Mouse (Mus musculus): ENCODE data around the gene Serpina3f.
"Not testable (repeated sequence)": the region's sequence is repeated elsewhere in the genome, so short reads cannot be mapped to it uniquely, and the experiment has no call there.

Gene Serpina3f

DNA sequence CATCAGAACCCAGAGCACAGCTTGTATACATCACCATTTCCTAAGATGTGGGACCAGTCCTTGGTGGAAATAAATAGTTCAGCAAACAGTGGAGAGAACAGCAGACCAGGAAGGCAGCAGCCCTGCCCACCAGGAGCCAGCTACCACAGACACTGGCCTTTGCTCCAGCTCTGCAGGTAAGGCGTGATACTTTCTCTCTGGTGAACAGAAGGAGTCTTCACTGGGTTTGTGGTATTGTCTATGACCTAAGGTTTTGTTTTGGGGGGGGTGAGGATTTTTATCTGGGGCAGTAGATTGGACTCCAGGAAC is at the start of gene Serpina3f:
Gene Serpina3f, plus strand, starts transcription at position 100 of the 309 bp plus-strand sequence.
- no peak for DNase-seq (ENCODE audit: low spot score in 2 of 2)

DNA sequence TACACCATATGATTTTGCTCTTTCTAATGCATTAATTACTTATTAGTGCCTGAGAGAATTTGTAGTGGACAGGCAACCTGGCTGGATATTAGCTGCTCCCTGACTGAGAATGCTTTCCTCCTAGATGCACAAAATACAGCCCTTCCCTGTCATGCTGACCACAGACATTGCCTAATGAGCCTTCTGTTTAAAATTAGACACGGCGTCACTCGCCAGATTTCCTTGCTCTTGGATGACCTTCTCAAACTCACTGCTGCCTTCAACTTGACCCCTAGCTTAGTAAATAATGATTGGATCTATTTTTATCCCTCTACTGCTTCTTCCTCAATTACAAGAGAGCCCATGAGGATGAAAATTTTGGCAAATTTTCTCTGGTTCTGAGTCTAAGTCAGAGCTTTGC is 39.6 kb upstream of the Serpina3f start:
- DNase-seq (ENCODE audit: low spot score in 2 of 2): no peak

DNA sequence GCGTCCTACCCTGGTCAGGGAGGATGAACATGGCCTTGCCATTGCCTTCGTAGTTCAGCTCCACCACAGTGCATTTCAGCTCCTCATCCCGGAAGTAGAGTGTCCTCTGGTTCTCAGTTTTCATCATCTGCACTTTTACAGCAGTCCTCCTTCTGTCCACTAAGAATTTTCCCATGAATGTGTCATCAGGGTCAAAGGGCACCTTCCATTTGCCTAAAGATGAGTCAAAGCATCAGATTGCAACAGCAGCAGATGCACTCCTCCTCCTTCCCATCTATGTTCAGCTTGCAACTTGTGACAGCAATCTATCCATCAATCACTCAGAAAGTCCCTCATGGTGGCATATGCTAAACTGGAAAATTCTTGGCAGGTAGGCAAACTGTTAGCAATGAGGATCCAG is 38.7 kb upstream of the Serpina3f start:
- DNase-seq (ENCODE audit: low spot score in 2 of 2): no peak

DNA sequence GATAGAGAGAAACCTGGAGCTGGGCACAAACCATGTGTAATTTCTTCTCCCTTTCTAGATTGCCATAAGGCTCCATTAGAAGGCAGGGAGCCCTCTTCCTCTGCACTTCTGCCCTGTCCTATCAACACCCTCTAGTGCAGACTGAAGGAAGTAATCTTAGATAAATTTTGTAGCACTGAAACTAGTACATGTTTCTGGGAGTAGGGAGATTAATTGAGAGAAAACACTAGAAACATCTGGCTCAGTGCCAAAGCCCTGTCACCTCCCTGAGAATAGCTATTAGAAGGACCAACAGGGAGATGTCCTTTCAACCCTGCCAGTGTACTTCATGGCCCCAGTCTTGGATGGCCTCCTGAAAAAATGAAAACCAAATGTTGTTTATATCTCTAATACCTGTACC is 35.8 kb upstream of the Serpina3f start:
- DNase-seq (ENCODE audit: low spot score in 2 of 2): no peak

DNA sequence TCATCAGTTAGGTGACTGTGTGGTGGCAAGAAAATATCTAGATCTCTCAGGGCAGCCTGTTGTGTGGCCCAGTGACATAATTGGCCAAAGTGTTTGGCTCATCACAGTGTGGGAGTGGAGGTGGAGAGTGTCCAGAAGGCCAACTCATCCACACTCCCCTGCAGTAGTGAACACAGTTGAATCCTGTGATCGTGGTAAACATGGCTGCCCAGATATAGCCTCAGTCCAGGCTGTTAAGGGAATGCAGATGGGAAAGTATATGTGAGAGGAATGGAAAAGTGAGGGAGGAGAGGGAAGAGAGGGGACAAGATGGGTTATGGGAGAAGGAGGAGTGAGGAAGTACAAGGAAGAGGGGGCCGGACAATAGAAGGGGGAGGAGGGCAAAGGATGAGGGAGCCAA is 35.4 kb upstream of the Serpina3f start:
- no peak for DNase-seq (ENCODE audit: low spot score in 2 of 2)

DNA sequence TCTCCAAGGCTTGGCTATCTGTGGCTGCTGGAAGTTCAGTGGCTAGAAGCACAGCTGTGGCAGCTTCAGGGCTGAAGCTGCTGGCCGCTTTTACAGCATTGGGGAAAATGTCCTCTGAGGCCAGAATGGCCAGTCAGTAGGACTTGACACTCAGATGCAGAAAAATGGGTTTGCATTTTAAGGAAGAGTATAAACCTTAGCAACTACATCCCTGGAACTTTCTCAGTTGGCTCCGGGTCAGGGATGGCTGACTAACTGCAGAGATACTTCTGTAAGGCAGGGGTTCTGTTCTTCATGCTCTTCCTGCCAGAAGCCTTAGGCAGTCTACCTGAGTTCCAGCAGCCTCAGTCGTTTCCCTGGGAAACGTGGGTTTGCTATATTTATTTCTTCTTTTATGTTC is 29.3 kb upstream of the Serpina3f start:
- no peak for DNase-seq (ENCODE audit: low spot score in 2 of 2)

DNA sequence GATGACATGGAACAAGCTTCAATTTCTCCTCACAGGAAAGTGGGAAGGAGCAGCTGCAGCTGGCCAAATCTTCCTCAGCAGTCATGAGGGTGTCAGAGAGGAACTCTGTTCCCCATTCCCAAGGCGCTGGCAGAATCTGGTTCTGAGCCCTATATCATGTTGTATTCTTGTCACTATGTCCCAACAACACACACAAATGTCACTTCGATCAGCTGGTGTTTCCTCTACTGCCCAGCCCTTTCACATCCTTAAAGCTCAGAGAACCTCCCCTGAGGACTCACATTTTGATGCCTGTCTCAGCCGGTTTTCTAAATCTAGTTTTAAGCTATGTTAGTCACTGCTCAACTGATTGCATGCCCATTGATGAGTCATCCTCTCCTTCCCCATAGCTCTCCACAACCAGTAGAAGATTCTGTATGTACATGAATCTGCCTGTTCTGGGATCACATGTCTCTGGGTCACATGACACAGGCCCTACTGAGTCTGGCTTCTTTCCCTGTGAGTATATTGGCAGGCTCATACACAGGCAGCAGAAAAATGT is 28.2 kb upstream of the Serpina3f start:
- peak; percentile 10 to 20 for DNase-seq (ENCODE audit: low spot score in 2 of 2)

DNA sequence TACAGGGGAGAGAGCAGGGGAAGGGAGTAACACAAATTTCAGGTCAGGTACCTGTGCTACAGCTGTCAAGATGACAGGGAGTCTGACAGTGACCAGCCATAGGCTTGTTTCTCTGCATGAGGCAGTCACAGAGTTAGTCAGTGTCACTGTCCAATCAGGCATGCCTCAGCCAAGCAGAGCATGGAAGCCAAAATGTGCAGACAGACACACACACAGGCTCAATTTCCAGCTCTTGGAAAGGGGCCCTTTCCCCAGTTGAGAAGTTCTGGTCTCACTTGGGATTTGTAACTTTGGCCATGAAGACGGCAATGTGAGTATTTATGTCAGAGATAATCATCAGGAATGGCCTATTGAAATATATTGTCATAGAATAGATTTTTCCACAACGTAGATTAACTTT is 25.1 kb upstream of the Serpina3f start:
- no peak for DNase-seq (ENCODE audit: low spot score in 2 of 2)

DNA sequence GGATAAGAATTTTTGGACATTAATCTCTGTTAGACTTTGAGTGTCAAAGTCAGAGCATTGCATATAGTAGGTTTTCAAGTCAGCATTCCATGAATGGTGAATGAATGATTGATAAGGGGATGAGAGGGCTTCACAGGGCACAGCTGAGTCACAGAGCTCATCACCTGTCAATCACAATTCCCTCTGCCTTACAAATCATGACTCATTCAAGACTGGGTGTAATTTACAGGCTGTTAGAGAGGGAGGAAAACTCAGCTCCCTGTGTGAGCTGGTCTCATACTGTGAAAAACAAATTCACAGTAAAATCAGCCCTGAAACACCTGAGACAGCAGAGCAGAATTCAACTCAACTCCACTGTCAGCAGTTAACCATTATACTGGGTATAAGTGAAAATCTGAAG is 23.5 kb upstream of the Serpina3f start:
- DNase-seq (ENCODE audit: low spot score in 2 of 2): no peak

DNA sequence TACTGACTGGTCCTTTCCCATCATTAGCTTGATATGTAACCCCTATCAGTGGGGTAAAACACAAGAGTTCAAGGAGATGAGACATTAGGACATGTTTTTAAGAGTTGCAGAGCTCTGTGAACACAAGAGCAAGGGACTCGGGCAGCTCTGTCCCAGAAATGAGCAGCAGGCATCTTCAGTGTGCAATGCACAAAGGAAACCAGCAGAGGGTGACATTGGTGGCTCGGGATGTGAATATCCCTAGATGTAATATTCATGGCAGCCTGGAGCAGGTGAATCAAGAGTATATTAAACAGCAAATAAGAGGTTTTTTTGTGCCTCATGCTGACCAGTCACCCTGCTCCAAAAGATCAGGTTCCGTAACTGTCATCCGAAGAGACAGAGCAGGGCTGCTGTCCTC is 5.2 kb upstream of the Serpina3f start:
- no peak for DNase-seq (ENCODE audit: low spot score in 2 of 2)

DNA sequence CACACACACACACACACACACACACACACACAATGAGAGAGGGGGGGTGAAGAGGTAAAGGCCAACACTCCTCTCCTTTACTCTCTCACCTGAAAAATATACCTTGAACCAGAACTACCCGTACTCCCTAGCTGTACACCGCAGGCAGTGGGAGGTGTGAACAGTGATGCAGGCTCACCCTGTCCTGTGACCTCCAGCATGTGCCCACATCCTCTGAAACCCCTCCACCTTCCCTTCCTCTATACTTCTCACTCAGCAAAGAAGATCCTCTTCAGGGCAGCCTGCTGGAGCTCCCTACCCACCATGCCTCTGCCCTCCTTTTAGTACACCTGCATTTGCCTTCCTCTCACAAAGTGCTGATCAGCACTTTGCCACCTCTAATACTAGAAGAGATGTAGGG is 4.5 kb upstream of the Serpina3f start:
- no peak for DNase-seq (ENCODE audit: low spot score in 2 of 2)

DNA sequence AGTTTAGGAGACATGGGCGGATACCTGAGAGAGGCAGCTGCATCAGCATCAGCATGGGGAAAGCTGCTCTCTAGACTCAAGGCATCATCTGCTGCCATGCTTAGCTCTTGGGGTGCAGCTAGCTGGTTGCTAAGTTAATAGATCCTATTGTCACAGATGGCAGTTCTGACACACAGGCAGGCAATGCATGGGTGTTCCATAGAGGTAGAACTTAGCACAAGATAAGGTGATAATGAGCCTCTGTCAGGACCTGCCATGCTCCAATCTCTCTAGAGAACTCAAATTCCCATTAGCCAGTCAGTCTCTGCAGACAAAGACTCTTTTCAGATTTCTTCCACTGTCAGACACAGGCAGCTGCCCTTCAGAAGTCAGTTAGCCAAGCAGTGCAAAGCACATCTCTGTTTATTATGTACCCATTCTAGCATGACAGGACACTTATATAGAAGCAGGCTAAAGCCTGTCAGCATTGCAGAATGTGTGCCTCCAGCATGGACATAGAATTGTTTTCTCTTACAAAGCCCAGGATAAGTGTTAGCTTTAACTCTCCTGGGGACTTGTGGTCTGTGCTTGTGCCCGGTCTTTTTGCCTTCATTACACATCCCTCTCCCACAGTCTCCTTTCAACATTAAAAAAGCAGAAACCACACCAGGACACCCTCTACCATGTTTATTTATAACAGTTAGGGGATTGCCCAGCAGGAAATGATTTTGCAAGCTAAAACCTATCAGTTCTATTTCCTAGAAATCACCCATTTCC is 477 bp upstream of the Serpina3f start:
- DNase-seq (ENCODE audit: low spot score in 2 of 2): peak in 1 of 2 experiments; percentile 19

DNA sequence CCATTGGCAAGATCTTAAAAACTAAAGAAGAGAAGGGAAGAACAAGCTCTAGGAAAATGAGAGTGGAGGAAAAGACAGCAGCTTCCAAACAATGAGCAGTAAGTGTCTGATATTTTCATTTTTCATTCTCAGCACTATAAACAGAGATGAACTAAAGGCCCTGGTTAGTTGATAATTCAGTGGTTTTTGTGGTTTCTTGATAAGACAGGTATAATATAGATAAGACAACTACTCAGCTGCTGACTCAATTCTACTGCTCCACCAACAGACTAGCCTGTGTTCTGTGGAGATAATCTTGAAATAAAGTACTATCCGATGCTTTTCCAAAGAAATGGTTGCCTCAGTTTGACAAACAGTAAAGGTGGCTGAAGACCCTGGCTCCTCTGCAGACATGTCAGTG is 905 bp downstream of the Serpina3f start:
- no peak for DNase-seq (ENCODE audit: low spot score in 2 of 2)

DNA sequence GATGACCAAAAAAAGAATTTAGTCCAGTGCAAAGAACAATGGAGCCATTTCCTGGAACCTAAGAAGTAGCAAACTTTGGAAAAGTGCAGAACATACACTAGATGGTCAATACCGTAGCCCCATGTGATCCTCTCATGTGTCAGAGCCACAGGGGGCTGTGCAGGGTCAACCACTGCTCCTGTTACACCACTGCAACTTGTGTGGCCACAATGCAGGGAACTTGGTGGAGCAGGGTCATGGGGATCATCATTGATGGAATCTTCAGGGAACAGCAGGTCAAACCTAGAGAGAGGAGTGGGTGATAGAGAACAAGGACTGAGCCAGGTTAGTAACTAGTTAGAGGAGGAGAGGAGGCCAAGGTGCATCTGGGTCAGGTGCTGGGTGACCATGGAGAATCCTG is 7.3 kb downstream of the Serpina3f start:
- DNase-seq (ENCODE audit: low spot score in 2 of 2): no peak

DNA sequence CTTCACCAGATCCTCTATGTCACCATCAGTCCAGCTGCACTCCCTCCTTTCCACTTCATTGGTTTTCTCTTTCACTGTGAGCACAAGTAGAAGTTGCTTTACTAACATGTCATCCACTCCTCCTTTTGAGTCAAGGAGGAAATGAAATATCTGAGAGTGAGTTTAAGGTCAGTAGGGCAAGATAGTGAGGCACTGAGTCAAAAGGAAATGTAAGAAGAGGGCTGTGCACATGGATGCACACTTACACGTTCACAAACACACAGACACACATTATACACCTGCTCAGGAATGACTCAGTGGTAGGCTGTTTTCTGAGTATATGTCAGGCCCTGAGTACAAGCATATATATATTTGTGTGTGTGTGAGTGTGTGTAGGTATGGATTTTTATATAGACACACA is 9.3 kb downstream of the Serpina3f start:
- DNase-seq (ENCODE audit: low spot score in 2 of 2): no peak

DNA sequence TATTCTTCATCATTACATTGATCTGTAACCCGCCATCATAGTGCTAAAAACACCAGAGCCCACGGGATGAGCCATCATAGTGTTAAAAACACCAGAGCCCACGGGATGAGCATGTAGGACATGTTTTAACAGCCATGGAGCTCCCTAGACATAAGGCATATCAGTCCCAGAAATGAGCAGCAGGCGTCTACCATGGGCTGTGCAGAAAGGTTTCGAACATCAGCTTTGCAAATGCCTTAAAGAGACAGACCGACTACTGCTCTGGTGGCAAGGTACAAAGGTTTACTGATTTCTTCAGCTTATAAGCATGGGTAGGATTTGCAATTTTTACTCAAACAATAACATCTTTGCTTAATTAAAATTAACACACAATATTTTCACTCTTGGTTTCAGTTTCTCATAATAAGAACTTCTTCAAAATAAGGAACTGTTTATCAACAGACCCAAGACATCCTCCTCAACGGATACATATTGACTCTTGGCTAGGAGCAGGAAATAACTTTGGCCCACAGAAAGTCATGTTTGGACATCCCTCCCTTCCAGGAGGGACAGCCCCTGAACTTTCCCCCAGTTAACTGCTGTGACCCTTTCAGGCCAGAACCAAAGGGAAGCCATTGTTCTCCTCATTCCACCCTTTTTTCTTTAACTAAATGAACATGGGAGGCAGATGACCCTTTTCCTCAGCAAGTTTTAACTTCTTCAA is 10.4 kb downstream of the Serpina3f start:
- no peak for DNase-seq (ENCODE audit: low spot score in 2 of 2)

DNA sequence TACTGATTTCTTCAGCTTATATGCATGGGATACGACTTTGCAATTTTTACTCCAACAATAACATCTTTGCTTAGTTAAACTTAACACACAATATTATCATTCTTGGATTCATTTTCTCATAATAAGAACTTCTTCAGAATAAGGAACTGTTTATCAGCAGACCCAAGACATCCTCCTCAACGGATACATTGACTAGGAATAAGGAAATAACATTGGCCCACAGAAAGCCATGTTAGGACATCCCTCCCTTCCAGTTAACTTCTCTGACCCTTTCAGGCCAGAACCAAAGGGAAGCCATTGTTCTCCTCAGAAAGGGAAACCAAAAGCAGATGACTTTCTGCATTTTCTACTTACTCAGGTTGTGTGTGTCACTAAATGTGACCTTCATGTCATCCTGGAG is 16.4 kb downstream of the Serpina3f start:
- no peak for DNase-seq (ENCODE audit: low spot score in 2 of 2)

DNA sequence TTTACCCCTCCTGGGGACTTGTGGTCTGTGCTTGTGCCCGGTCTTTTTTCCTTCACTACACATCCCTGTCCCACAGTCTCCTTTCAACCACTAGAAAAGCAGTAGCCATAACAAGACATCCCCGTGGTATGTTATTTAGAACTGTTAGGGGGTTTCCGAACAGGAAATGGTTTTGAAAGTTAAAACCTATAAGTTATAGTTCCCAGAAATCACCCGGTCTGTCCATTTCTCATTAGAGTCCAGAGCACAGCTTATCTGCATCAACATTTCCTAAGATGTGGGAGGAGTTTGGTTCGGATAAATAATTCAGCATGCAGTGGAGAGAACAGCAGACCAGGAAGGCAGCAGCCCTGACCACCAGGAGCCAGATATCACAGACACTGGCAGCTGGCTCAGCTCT is 21.6 kb downstream of the Serpina3f start, which contains the start of gene Serpina3g:
Gene Serpina3g, plus strand, starts transcription at position 331 of the 400 bp plus-strand sequence.
- DNase-seq (ENCODE audit: low spot score in 2 of 2): no peak

DNA sequence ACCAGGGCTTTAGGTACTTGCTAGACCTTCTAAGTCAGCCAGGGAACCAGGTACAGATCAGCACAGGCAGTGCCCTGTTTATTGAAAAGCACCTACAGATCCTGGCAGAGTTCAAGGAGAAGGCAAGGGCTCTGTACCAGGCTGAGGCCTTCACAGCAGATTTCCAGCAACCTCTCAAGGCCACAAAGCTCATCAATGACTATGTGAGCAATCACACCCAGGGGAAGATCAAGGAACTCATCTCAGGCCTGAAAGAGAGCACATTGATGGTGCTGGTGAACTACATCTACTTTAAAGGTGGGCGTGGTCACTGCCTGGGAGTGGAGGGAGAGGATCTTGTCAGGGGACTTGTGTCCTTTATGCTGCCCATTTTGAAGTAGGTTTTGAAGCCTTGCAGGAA is 23.7 kb downstream of the Serpina3f start:
- not testable (repeated sequence) for DNase-seq (ENCODE audit: low spot score in 2 of 2)

DNA sequence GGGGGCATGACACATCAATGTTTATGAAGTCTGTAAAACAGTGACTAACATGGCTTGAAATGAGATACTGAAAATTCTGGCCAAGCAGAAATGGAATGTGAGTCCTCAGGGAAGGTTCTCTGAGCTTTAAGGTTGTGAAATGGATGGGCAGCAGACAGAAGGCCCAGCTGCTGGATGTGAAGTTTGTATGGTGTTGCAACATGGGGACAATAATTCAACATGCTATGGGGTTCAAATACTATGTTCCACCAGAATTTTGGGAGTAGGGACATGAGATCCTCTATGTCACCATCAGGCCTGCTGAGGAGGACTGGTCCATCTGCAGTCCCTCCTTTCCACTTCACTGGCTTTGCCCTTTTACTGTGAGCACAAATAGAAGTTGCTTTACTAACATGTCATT is 29.0 kb downstream of the Serpina3f start:
- DNase-seq (ENCODE audit: low spot score in 2 of 2): no peak

DNA sequence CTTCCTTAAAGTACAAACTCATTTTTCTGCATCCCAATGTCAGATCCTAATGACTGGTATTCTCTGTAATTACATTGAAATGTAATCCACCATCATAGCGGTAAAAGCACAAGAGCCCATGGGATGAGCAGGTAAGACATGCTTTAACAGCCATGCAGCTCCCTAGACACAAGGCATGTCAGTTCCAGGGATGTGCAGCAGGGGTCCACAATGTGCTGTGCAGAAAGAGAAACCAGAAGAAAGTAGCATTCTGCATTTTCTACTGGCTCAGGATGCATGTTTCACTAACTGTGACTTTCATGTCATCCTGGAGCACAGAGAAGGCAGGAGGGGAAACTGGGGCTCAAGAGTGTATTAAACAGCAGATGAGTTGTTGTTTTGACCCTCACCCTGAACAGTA is 30.7 kb downstream of the Serpina3f start:
- DNase-seq (ENCODE audit: low spot score in 2 of 2): peak in 1 of 2 experiments; percentile 36

DNA sequence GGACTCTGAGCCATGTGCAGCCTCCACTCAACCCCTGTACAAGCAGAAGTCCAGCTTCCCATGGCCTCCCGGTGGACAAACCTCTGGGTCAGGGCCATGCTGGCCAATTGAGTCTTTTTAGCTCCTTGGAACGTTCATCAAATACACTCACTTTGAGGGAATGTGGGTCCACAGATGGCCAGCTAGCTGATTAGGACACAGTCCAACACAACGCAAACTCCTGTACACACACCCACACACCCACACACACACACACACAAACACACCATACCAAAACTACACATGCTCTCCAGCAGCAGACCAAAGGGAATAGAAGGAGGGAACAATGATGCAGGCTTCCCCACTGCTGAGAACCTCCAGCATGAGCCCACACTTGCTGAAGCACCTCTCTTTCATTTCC is 31.3 kb downstream of the Serpina3f start:
- DNase-seq (ENCODE audit: low spot score in 2 of 2): peak in 1 of 2 experiments; percentile 34

DNA sequence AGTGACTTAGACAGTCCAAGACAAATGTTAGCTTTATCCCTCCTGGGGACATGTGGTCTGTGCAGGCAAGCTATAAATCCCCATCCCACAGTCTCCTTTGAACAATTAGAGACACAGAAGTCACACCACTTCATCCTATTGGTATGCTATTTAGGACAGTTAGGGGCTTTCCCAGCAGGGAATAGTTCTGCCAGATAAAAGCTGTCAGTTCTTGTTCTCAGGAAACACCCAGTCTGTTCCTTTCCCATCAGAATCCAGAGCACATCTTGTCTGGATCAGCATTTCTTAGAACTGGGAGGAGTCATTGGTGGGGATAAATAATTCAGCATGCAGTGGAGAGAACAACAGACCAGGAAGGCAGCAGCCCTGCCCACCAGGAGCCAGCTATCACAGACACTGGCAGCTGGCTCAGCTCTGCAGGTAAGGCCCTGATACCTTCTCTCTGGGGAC is 33.2 kb downstream of the Serpina3f start:
- DNase-seq (ENCODE audit: low spot score in 2 of 2): no peak

Measured in left cerebral cortex, adult 9 months (tissue).